Mouse (Mus musculus): ENCODE measurements around the gene Wars. TPM values are rescaled to one million over a fixed set of nuclear protein-coding genes. Genes with fewer than 3 reads are reported as not detected.

The Wars gene
- polyA plus RNA-seq, 1 experiment from 2014 or later, result 108 TPM

DNA sequence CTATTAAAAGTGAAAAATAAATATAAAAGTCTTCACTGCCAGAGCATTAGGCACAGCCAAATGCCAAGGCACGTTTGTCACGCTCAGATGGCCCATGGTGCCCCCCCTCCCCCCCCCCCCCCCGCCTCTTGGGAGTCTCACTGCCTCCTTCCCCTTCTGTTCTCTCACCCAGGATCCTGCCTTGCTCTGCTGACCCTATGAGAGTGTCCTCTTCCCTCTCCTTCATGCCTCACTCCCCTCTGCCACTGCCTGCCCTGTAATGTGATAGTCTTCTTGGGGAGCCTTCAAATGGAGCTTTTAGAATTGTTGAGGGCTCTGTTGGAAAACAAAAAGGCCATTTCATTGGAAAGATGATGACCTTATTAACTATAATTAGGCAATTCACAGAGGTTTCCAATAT, 38.1 kb upstream of the Wars start:
- Histone ChIP-seq H3K27me3 (replicated peaks; ENCODE audit: control insufficient read depth, insufficient read depth, low read length) (no peaks in the 10 kb centered on the region), H3K4me1 (ENCODE audit: control insufficient read depth, insufficient read depth, low read depth, low read length) (peaks cover 13% of the 10 kb centered on the region), H3K27ac (ENCODE audit: low read depth, low read length) (no peak overlapping the region), H3K4me3 (ENCODE audit: low read length) (no peak overlapping the region), H3K9me3 (ENCODE audit: control insufficient read depth, low read length) (no peaks in the 10 kb centered on the region), H3K9ac (ENCODE audit: low read depth, low read length) (no peak overlapping the region), H3K4me2 (ENCODE audit: low read length) (no peak overlapping the region), H3K36me3 (ENCODE audit: control insufficient read depth, insufficient read depth, low read length) (no peaks in the 10 kb centered on the region)
- WGBS, result 18% methylated on average over 2 of the region's 3 CpGs
- no peak for ATAC-seq

DNA sequence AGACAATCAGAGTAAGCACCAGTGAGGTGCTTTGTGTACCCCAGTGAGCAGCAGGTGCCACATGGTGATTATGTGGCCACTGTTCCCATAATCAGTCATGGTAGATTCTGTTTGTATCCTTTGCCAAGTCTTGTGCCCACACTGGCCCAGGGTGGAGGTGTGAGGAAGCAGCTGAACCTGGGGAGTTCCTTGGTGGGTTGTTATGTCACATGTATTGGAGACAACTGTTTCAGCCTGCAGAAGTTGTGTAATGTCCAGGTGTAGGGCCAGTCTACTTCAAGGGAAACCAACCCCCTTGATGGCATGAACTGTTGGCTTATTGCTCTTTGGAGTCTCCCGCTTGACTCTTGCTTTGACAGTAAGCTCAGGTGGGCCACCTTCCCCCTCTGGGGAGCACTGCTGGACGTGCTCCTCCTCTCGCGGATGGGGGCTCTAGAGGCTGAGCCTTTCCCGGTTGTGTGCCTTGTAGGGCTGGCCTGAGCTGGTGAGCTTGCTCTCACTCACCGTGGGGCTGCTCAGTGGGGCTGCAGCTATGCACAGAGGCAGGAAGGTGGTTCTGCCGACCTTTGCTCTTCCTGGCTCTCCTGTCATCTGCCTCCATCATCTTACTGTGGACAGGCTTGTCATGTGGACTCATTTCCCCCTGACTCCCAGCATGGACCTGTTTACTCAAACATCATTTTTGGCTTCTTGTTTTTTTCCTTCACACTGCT, 37.5 kb upstream of the Wars start:
- Histone ChIP-seq H3K4me2 (ENCODE audit: low read length) (no peak overlapping the region), H3K9ac (ENCODE audit: low read depth, low read length) (no peak overlapping the region), H3K27me3 (replicated peaks; ENCODE audit: control insufficient read depth, insufficient read depth, low read length) (no peaks in the 10 kb centered on the region), H3K4me1 (ENCODE audit: control insufficient read depth, insufficient read depth, low read depth, low read length) (peaks cover 14% of the 10 kb centered on the region), H3K36me3 (ENCODE audit: control insufficient read depth, insufficient read depth, low read length) (no peaks in the 10 kb centered on the region), H3K27ac (ENCODE audit: low read depth, low read length) (no peak overlapping the region), H3K4me3 (ENCODE audit: low read length) (no peak overlapping the region), H3K9me3 (ENCODE audit: control insufficient read depth, low read length) (no peaks in the 10 kb centered on the region)
- ATAC-seq, result no peak
- 59% methylated on average over 7 of the region's 7 CpGs for WGBS

DNA sequence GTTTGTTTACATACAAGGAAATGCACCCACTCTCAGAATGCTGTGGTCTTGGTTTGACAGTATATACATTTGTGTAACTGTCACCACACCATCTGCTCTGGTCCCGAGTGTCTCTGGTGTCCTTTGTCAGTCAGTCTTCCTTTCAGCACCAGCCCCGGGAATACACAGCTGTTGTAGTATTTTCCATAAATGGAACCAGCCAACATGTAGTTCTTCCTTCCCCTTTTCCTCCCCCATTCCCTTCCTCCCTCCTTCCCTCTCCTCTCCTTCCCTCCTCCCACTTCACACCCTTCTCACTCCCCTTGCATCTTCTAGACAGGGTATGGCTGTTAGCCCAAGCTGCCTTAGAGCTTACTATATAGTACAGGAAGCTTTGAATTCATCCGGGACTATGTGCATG, 35.5 kb upstream of the Wars start:
- no peaks in the 10 kb centered on the region for H3K36me3 ChIP-seq (ENCODE audit: control insufficient read depth, insufficient read depth, low read length)
- no peaks in the 10 kb centered on the region for H3K9me3 ChIP-seq (ENCODE audit: control insufficient read depth, low read length)
- H3K27ac ChIP-seq (ENCODE audit: low read depth, low read length), result no peak overlapping the region
- H3K9ac ChIP-seq (ENCODE audit: low read depth, low read length), result no peak overlapping the region
- ATAC-seq, result no peak
- no peak overlapping the region for H3K4me3 ChIP-seq (ENCODE audit: low read length)
- H3K4me1 ChIP-seq (ENCODE audit: control insufficient read depth, insufficient read depth, low read depth, low read length), result peaks cover 14% of the 10 kb centered on the region
- no peak overlapping the region for H3K4me2 ChIP-seq (ENCODE audit: low read length)
- no peaks in the 10 kb centered on the region for H3K27me3 ChIP-seq (replicated peaks; ENCODE audit: control insufficient read depth, insufficient read depth, low read length)
- WGBS, result 66% methylated on average over 3 of the region's 3 CpGs

DNA sequence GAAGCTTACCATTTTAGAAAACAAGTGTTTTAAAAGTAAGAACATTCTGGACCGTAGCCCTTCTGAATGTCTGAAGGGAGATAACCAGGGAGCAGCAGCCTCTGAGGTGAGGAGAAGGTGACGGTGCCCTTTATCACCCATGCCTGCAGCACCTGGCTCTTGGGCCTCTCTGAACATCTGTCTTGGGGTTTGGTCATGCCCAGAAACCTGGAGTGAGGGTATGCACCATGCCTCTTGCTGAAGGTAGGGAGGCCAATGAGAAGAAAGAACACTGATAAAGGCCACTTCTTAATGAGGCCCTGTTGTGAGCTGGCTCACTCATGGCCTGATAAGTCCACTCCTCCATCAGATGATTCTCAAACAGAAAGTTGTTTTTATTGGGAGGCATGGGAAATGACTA, 34.3 kb upstream of the Wars start:
- Histone ChIP-seq H3K27me3 (replicated peaks; ENCODE audit: control insufficient read depth, insufficient read depth, low read length) (no peaks in the 10 kb centered on the region), H3K4me3 (ENCODE audit: low read length) (no peak overlapping the region), H3K4me1 (ENCODE audit: control insufficient read depth, insufficient read depth, low read depth, low read length) (peaks cover 14% of the 10 kb centered on the region), H3K4me2 (ENCODE audit: low read length) (no peak overlapping the region), H3K9me3 (ENCODE audit: control insufficient read depth, low read length) (no peaks in the 10 kb centered on the region), H3K36me3 (ENCODE audit: control insufficient read depth, insufficient read depth, low read length) (no peaks in the 10 kb centered on the region), H3K9ac (ENCODE audit: low read depth, low read length) (no peak overlapping the region), H3K27ac (ENCODE audit: low read depth, low read length) (no peak overlapping the region)
- ATAC-seq, result no peak
- 75% methylated on average over 2 of the region's 2 CpGs for WGBS

DNA sequence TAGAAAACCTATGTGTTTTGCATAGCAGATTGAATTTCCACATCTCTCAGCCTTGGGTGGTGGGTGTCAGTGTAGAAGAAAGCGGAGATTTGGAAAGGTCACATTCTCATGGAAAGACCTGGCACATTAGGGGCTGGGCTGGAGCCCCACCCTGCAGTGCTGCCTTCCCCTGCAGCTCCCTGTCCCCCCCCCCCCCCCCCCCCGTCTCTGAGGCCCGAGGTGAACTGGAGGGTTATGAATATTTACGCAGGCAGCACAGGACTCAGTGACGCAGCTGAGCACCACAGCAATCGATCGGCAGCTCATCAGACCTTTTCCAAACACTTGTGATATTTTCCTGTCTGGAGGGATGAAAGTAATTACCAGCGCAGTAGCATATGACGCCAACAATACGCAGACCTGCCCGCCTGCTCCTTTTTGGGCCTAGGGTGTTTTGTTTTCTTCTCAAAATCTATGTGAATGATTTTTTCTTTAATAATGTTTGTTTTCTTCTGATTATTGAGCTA, 32.7 kb upstream of the Wars start:
- Histone ChIP-seq H3K9ac (ENCODE audit: low read depth, low read length) (no peak overlapping the region), H3K27me3 (replicated peaks; ENCODE audit: control insufficient read depth, insufficient read depth, low read length) (no peaks in the 10 kb centered on the region), H3K9me3 (ENCODE audit: control insufficient read depth, low read length) (no peaks in the 10 kb centered on the region), H3K4me3 (ENCODE audit: low read length) (no peak overlapping the region), H3K4me1 (ENCODE audit: control insufficient read depth, insufficient read depth, low read depth, low read length) (peaks cover 8% of the 10 kb centered on the region), H3K36me3 (ENCODE audit: control insufficient read depth, insufficient read depth, low read length) (no peaks in the 10 kb centered on the region), H3K27ac (ENCODE audit: low read depth, low read length) (no peak overlapping the region), H3K4me2 (ENCODE audit: low read length) (no peak overlapping the region)
- 43% methylated on average over 8 of the region's 11 CpGs for WGBS
- ATAC-seq, result no peak

DNA sequence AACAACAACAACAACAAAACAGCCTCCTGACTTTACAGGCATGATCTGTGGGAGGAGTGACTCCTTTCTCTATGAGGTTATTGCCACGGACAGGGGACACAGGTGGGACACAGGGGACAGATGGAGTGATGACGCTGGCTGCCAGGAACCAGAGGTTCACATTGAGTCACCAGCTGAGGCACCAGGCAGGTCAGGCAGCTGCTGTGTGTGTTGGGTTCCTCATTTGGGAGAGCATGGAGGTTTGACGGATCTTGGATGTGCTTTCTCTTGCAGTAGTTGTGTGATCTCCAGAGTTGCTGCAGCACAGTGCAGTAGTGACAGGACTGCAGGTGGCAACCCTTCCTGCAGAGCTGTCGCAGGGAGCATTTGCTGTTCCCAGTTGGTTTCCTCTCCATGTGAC, 24.8 kb upstream of the Wars start:
- H3K27ac ChIP-seq (ENCODE audit: low read depth, low read length), result no peak overlapping the region
- H3K9me3 ChIP-seq (ENCODE audit: control insufficient read depth, low read length), result no peaks in the 10 kb centered on the region
- no peak overlapping the region for H3K4me3 ChIP-seq (ENCODE audit: low read length)
- no peaks in the 10 kb centered on the region for H3K36me3 ChIP-seq (ENCODE audit: control insufficient read depth, insufficient read depth, low read length)
- no peak overlapping the region for H3K9ac ChIP-seq (ENCODE audit: low read depth, low read length)
- WGBS, result 31% methylated on average over 4 of the region's 4 CpGs
- no peak for ATAC-seq
- H3K4me1 ChIP-seq (ENCODE audit: control insufficient read depth, insufficient read depth, low read depth, low read length), result peaks cover 40% of the 10 kb centered on the region
- H3K27me3 ChIP-seq (replicated peaks; ENCODE audit: control insufficient read depth, insufficient read depth, low read length), result no peaks in the 10 kb centered on the region
- H3K4me2 ChIP-seq (ENCODE audit: low read length), result no peak overlapping the region

DNA sequence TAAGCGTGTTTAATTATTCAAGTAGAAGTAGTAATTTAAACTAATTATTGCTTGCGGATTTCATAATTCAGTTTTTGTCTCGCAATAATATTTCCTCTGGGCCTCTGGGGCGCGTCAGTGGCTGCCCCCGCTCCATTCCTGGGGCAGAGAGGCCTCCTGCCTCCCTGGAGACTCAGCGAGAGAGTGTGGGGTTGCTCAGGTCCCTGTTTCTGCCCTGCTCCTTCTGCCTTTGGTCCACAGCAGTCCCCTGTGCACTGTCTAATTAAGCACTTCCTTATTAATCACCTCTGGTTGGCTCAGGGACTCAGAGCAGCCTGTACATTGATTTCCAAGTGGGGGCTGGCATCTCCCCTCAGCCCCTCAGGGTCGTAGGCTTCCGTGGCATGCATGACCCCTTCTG, 23.5 kb upstream of the Wars start:
- Histone ChIP-seq H3K27me3 (replicated peaks; ENCODE audit: control insufficient read depth, insufficient read depth, low read length) (no peaks in the 10 kb centered on the region), H3K36me3 (ENCODE audit: control insufficient read depth, insufficient read depth, low read length) (no peaks in the 10 kb centered on the region), H3K9me3 (ENCODE audit: control insufficient read depth, low read length) (no peaks in the 10 kb centered on the region), H3K4me1 (ENCODE audit: control insufficient read depth, insufficient read depth, low read depth, low read length) (peaks cover 48% of the 10 kb centered on the region), H3K27ac (ENCODE audit: low read depth, low read length) (no peak overlapping the region), H3K4me3 (ENCODE audit: low read length) (no peak overlapping the region), H3K4me2 (ENCODE audit: low read length) (no peak overlapping the region), H3K9ac (ENCODE audit: low read depth, low read length) (no peak overlapping the region)
- 35% methylated on average over 9 of the region's 9 CpGs for WGBS
- no peak for ATAC-seq

DNA sequence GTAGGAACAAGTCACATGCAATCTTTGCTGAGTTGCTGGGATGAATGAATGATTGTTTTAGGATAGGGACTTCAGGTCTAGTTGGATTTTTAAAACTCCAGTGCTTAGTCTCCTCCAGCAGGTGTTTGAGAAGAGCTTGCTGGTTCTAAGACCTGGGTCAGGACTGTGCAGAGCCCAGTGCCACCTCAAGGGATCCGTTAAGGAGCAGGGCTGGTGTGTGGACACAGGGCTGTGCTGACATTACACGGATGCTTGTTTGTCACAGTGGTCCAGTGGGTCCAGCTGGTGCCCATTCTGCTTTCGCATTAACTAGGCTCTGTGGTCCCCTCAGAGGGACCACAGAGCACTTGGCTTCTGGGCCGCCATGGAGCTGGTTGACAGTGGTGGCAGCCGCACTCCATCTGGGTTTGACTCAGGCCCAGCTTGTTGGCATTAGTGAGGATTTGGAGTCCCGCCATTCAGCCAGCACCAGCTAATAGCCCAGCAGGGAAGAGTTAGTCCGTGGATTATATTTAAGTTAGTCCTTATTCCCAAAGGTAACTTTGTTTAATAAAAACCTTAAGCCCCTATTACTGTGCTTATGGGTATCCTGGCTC, 22.6 kb upstream of the Wars start:
- Histone ChIP-seq H3K27me3 (replicated peaks; ENCODE audit: control insufficient read depth, insufficient read depth, low read length) (no peaks in the 10 kb centered on the region; the same call in 1 of the 2 replicates), H3K9ac (ENCODE audit: low read depth, low read length) (no peak overlapping the region), H3K4me1 (ENCODE audit: control insufficient read depth, insufficient read depth, low read depth, low read length) (peaks cover 48% of the 10 kb centered on the region), H3K9me3 (ENCODE audit: control insufficient read depth, low read length) (no peaks in the 10 kb centered on the region), H3K4me2 (ENCODE audit: low read length) (no peak overlapping the region), H3K27ac (ENCODE audit: low read depth, low read length) (peak overlapping the region; percentile 25; the same call in 1 of the 2 replicates), H3K36me3 (ENCODE audit: control insufficient read depth, insufficient read depth, low read length) (no peaks in the 10 kb centered on the region), H3K4me3 (ENCODE audit: low read length) (no peak overlapping the region)
- ATAC-seq, result peak; percentile 64
- 34% methylated on average over 7 of the region's 7 CpGs for WGBS

DNA sequence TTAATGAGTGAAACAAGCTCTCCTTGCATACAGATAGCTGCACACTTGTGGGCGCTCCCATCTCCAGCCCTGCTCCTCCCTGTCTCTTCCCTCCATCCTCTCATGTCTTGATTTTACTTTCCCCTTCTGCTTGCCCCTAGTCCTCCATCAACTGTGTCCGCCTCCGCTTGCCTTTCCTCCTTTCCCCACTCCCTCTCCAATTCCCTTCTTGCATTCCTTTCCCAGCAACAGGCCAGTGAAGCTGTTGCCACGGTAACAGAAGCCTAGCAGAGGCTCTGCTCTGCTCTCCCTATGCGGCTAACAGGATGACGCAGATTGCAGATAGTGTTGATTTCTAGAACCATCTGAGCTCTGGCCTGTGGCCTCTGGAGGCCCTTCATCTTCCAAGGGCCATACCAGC, 21.9 kb upstream of the Wars start:
- Histone ChIP-seq H3K4me3 (ENCODE audit: low read length) (no peak overlapping the region), H3K36me3 (ENCODE audit: control insufficient read depth, insufficient read depth, low read length) (no peaks in the 10 kb centered on the region), H3K4me2 (ENCODE audit: low read length) (no peak overlapping the region), H3K9me3 (ENCODE audit: control insufficient read depth, low read length) (no peaks in the 10 kb centered on the region), H3K4me1 (ENCODE audit: control insufficient read depth, insufficient read depth, low read depth, low read length) (peaks cover 48% of the 10 kb centered on the region), H3K9ac (ENCODE audit: low read depth, low read length) (no peak overlapping the region), H3K27me3 (replicated peaks; ENCODE audit: control insufficient read depth, insufficient read depth, low read length) (no peaks in the 10 kb centered on the region; the same call in 1 of the 2 replicates), H3K27ac (ENCODE audit: low read depth, low read length) (no peak overlapping the region)
- ATAC-seq, result peak; percentile 78
- 10% methylated on average over 6 of the region's 6 CpGs for WGBS

Data from hindbrain, embryonic 16.5 days (tissue).